Mouse (Mus musculus): ENCODE measurements at regions not wholly inside any gene's neighbourhood (a gene's known extent, or its start where the extent isn't known, plus 50 kb on each side); places are given as distances from the start of the nearest gene placed in this dataset.

DNA sequence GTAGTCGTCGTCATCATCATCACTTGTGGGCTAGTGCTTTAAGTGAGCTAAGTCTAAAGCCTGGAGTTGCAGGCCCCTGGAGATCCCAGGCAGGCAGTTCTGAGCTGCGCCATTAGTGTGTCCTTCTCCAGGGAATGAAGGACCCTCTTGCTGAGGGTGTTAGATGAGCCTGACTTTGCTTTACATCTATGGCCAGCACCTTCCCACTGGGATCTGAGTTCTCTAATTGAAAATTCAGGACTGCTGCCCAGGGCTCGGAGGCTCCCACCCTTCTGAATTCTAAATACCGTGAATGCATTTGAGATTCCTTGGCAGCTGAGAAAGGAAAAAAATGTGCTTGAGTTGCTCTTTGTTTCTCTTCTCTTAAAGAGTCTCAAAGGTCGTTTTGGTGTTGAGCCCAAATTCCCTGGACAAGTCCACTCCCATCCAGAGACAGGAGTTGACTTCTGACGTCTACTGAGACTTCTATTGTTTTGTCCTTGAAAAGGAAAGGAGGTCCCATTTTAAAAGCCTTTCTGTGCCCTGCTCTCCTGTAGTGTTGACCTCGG is 335.9 kb downstream of the 1810013L24Rik start:
- in situ Hi-C loops (cut with MboI; ENCODE audit: low pct_unique_long_range_greater_than_20kb in 1 of 2, low sequenced_read_pairs in 2 of 2, unreplicated experiment in 1 of 2), result no loop called here

DNA sequence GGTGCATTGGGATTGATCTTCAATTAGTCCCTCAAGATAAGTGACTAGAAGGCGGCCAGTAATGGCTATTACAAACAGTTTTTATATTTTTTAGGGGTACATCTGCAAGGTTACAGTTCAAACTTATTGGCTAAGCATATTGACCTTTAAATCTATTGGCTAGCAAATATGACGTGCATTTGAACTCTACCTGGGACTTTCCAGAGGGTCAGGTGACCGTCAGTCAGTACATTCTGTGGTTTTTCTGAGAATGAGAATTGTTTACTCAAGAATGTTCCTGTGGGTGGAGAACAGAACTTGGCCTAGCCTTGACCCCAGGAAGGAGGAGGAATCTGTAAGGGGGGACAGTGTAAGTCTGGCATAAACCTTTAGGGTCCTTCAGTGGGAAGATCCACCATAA is 346.5 kb downstream of the 1810013L24Rik start:
- in situ Hi-C loops (cut with MboI; ENCODE audit: low pct_unique_long_range_greater_than_20kb in 1 of 2, low sequenced_read_pairs in 2 of 2, unreplicated experiment in 1 of 2), result no loop called here

DNA sequence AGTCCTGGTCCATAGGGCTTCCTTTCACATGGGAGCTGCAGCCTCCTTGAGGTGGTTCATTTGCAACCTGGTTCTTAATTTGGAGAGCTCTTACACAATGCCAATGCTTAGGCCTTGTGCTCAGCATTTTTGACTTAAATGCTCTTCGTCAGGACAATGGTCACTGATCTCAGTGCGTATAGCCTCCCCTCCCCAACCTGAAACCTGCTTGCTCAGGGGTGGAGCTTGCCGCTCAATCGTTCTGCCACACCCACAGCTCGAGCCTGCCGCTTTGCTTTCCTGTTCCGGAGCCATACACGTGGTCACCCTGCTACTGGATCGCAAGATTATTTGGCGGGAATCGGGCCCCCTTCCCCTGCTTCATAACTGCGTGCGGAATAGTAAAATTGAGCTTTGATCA is 365.9 kb downstream of the 1810013L24Rik start:
- in situ Hi-C loops (cut with MboI; ENCODE audit: low pct_unique_long_range_greater_than_20kb in 1 of 2, low sequenced_read_pairs in 2 of 2, unreplicated experiment in 1 of 2), result no loop called here

DNA sequence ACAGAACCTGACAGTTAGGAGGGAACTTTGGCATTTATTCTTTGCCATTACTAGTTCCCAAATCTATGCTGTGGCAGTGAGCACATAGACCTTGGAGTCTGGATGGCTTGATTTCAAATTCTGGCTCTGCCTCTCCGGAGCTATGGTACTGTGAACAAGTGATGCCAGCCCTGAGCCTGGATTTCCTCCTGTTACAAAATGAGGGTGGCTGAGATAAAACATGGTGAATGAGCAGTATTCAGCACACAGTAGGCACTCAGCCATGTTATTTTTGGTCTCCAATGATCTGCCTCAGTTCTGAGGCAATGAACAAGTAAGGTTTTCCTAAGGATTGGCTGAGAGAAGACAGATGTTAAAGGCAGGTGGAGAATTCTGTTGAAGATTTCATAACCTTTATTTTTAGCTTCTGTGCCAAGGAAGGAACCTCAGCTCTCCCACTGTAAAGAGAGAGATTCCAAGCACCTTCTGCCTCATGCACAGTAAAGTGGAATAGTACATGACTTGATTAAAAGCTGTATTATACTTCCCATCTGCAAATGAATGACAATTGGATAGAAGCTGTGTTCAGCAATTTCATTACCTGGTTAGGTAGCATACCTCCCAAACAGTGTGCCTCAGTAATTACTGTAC is 369.1 kb downstream of the 1810013L24Rik start:
- in situ Hi-C loops (cut with MboI; ENCODE audit: low pct_unique_long_range_greater_than_20kb in 1 of 2, low sequenced_read_pairs in 2 of 2, unreplicated experiment in 1 of 2), result no loop called here

DNA sequence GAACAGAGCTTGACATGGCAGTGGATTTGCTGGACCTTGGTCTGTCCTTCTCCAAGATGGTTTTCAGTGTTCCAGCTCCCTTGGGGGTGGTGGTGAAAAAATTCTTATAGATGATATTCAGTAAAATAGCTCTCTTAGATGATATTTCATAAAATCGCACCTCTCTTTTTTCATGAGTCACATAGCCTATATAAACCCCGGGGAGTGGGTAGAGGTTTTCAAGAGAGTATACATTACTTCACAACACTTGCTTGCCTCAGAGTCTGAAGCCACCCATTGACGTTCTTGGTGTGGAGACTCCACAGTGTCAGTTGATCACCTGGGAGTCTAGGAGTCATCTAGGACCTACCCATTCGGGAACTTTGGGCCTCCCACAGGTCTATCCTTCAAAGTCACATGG is 378.7 kb downstream of the 1810013L24Rik start:
- in situ Hi-C loops (cut with MboI; ENCODE audit: low pct_unique_long_range_greater_than_20kb in 1 of 2, low sequenced_read_pairs in 2 of 2, unreplicated experiment in 1 of 2), result no loop called here

DNA sequence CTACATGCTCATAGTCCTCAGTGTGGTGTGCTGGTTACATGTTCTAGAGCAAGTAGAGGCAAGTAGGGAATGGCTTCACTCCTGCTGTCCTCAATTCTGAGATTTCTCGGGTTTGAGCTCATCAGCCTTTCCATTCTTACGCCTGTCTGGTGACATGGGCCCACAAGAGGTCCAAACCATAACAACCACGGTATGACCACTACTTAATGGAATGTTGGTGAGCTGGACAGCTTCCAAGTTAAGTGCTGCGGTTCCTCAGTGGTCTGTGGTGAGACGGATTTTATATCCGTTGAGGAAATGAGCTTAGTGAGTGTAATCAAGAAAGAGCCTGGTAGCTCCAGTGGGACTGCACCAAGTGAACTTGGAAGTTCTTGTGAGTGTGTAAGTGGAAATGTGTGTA is 381.6 kb downstream of the 1810013L24Rik start:
- in situ Hi-C loops (cut with MboI; ENCODE audit: low pct_unique_long_range_greater_than_20kb in 1 of 2, low sequenced_read_pairs in 2 of 2, unreplicated experiment in 1 of 2), result no loop called here

DNA sequence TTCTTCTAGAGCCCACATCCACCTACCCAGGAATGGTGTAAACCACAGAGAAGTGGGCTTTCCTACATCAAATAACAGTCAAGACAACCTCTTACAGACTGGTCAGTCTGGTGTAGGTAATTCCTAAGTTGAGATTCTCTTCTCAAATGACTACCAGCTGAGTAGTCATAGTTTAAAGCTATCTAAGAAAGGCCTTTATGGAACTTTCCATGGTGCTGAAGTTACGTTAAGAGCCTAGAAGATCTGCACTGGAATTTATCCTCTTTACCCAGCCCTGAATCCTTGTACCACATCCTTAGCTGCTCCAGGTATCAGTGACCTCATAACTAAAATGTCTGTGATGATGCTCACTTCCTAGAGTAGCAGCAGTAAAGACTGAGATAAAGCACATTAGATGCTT is 385.2 kb downstream of the 1810013L24Rik start:
- in situ Hi-C loops (cut with MboI; ENCODE audit: low pct_unique_long_range_greater_than_20kb in 1 of 2, low sequenced_read_pairs in 2 of 2, unreplicated experiment in 1 of 2), result no loop called here

DNA sequence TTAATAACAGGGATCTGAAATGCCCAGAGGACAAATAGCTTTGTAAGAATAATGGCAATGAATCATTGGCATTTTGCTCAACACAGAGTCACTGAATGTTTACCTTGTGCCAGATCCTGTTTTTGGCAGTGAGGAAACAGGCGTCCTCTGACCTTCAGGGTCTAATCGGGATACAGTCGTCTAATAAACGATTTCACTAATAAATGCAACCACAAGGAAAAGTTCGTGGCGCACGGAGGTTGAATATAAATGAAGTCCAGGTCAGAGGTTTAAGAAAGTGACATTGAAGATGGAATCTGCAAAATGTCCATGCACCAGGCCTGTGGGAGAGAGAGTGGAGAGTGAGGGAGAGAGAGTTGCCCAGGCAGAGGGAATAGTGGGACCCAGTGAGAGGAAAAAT is 387.5 kb downstream of the 1810013L24Rik start:
- in situ Hi-C loops (cut with MboI; ENCODE audit: low pct_unique_long_range_greater_than_20kb in 1 of 2, low sequenced_read_pairs in 2 of 2, unreplicated experiment in 1 of 2), result no loop called here

DNA sequence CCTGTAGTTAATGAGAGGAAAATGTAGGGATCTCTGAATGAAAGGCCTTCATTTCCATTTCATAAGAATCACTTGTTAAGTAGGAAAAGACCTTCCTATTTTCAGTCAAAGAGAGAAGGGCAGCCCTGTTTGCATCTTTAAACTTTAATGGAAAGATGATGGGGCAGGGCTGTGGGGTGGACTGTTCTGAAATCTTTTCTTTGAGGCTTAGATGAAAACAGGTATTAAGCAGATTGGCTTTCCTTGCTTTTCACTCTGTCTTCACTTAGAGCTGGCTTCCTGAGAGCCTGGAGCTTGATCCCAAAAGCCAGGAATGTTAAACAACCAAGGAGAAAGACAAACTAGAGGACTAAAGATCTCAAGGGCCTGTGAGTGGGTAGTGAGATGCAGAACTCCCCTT is 400.3 kb downstream of the 1810013L24Rik start:
- in situ Hi-C loops (cut with MboI; ENCODE audit: low pct_unique_long_range_greater_than_20kb in 1 of 2, low sequenced_read_pairs in 2 of 2, unreplicated experiment in 1 of 2), result no loop called here

DNA sequence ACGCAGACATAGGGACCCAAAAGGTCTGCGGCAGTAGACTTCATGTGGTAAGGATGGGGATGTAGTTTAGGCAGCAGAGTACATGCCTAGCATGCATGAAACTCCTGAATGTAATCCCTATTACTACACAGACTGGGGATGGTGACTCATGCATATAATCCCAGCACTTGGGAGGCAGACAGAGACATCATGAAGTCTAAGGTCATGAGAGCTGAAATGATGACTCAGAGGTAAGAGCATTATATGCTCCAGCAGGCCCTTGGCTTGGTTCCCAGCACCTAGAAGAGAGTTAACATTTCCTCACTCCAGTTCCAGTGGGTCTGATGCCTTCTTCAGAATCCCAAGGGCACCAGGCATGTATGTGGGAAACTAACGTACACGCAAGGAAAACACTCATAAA is 412.2 kb downstream of the 1810013L24Rik start:
- in situ Hi-C loops (cut with MboI; ENCODE audit: low pct_unique_long_range_greater_than_20kb in 1 of 2, low sequenced_read_pairs in 2 of 2, unreplicated experiment in 1 of 2), result no loop called here

DNA sequence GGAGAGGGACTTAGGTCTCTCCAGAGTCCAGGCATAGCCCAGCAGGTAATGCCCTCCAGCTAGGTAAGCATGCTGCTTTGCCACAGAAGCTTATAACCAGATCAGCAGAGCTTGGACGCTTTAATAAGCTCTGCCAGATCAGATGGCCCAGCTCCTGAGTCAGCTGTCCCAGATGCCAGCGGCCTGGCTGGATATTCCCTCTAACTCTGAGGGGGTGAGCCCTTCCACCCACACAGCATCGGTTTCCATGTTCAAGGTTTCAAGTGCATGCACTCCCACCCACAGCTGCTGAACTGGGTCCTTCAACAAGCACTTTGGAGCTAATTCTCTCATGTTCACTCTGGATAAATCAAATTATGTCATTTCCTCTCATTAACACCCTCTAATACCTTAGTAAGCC is 417.3 kb downstream of the 1810013L24Rik start:
- in situ Hi-C loops (cut with MboI; ENCODE audit: low pct_unique_long_range_greater_than_20kb in 1 of 2, low sequenced_read_pairs in 2 of 2, unreplicated experiment in 1 of 2), result no loop called here

DNA sequence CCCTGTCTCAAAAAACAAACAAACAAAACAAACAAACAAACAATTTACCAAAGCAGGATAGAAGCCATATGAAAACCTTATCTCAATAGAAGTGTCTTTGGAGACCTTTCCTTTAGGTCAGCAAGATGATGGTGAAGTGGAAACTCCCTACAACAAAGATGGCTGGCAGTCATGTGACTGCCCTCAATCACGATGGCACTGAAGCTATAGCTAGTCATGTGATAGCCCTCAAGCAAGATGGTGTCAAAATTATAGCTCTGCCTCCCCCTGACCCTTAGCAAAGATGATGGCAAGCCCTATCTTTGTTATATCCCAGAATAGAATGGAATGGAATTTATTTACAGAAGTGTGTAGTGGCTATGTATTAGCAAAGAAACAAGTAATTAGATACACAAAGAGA is 423.2 kb downstream of the 1810013L24Rik start:
- in situ Hi-C loops (cut with MboI; ENCODE audit: low pct_unique_long_range_greater_than_20kb in 1 of 2, low sequenced_read_pairs in 2 of 2, unreplicated experiment in 1 of 2), result no loop called here

DNA sequence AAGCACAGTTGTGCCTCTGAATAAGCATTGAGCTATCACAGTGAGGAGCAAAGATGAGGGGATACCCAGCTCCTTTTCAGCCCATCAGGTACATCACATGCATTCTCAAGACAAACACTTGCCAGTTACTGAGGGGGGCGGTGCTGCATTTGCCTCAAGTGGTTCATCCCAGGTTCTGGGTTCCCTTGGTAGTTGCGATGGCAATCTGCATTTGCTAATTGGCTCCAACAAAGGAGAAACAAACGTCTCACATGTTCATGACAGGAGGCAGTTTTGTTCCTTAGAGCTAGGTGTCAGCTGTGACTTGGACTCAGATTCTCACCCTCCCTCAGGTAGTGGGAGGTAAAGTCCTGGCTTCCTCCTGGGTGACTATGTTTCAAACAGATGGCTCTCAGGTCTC is 425.5 kb downstream of the 1810013L24Rik start:
- in situ Hi-C loops (cut with MboI; ENCODE audit: low pct_unique_long_range_greater_than_20kb in 1 of 2, low sequenced_read_pairs in 2 of 2, unreplicated experiment in 1 of 2), result no loop called here

DNA sequence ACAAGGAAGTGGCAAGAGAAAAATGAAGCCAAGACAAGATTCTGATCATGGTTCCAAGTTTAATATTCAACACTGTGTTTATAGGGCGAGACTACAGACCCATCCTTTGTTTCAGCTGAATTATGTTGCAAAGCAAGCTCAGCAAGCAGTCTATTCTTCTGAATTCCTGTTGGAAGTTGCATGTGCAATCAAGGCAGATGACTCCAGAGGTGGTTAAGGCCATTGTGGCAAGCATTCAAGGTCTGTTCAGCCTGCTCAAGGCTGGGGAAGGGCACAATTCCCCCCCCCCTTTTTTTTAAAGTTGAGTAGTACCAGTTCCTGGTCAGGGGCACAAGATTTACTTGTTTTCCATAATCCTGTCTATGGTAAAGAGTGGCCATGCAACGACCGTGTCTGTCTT is 431.1 kb downstream of the 1810013L24Rik start:
- in situ Hi-C loops (cut with MboI; ENCODE audit: low pct_unique_long_range_greater_than_20kb in 1 of 2, low sequenced_read_pairs in 2 of 2, unreplicated experiment in 1 of 2), result no loop called here

DNA sequence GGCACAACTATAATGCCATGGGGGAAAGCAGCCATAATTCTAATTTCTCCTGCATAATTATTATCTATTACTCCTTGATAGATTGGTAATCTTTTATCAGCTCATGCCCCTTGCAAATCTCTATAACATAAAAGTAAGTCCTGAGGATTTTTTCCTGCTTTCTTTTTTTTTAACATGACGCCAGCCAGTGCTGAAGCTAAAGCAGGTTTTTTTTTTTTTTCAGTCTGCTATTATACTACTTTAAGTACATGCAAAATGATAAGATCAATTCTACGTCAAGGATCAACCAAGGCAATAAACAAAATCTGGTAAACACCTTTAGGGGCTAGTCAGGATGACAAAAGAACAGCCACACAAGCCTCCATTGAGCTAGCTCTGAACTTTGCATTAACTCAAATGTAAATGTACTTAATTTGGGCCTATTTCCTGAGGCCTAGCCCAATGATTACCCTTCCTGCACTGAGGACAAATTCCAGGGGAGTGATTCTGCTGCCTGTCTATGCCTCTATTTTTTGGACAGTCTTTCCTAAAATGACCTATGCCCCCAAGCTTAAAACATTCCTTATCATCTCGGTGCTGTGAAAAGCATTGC is 434.8 kb downstream of the 1810013L24Rik start:
- in situ Hi-C loops (cut with MboI; ENCODE audit: low pct_unique_long_range_greater_than_20kb in 1 of 2, low sequenced_read_pairs in 2 of 2, unreplicated experiment in 1 of 2), result loop anchor here in 1 of 2 experiments (5.0 kb wide), 1 partner anchor 132 kb away; no protein-coding TSS in a partner anchor

DNA sequence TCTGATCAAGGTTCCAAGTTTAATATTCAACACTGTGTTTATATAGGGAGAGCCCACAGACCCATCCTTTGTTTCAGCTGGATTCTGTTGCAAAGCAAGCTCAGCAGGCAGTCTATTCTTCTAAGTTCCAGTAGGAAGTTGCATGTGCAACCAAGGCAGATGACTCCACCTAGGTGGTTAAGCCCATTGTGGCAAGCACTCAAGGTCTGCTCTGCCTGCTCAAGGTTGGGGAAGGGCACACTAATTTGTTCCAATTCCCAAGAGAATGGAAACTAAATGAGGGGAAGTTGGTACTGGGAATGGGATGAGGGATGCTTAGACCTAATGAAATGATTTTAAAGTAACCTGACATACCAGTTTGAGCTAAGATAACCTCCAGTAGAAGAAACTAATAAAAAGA is 437.3 kb downstream of the 1810013L24Rik start:
- in situ Hi-C loops (cut with MboI; ENCODE audit: low pct_unique_long_range_greater_than_20kb in 1 of 2, low sequenced_read_pairs in 2 of 2, unreplicated experiment in 1 of 2), result loop anchor here in 1 of 2 experiments (5.0 kb wide), 1 partner anchor 135 kb away; no protein-coding TSS in a partner anchor

DNA sequence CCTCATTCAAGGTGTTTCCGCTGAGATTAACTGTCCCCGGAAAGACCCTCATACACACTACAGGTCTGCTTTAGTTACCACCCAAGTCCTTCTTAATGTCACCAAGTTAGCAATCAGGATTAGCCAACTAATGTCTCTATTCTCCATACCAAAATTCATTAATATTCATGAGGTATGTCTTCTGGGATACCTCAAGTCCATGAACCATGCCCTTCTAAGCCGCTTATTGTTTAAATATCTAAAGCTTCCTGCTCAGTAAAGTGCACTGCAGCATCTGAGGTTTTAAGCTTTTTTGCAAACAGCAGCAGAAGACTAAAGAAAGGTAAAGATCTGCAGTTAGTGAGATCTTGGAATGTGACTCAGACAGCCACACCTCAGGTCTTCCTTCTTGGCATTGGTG is 440.2 kb downstream of the 1810013L24Rik start:
- in situ Hi-C loops (cut with MboI; ENCODE audit: low pct_unique_long_range_greater_than_20kb in 1 of 2, low sequenced_read_pairs in 2 of 2, unreplicated experiment in 1 of 2), result no loop called here

DNA sequence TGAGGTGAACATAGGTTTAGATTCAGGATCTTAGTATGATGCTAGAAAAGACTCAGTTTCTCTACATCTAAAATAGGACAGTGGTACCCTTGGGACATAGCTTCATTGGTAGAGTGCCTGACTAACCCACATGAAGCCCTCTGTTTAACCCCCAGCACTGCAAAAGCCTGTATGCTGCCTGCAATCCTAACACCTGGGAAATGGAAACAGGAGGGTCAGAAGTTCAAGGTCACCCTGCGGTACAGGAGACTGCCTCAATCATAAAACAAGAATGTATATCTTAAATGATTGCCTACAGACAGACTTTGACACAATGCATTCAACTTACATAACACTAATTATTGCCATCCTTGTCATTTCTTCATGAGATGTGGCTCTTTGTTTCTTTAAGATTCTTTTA is 440.8 kb downstream of the 1810013L24Rik start:
- in situ Hi-C loops (cut with MboI; ENCODE audit: low pct_unique_long_range_greater_than_20kb in 1 of 2, low sequenced_read_pairs in 2 of 2, unreplicated experiment in 1 of 2), result no loop called here

DNA sequence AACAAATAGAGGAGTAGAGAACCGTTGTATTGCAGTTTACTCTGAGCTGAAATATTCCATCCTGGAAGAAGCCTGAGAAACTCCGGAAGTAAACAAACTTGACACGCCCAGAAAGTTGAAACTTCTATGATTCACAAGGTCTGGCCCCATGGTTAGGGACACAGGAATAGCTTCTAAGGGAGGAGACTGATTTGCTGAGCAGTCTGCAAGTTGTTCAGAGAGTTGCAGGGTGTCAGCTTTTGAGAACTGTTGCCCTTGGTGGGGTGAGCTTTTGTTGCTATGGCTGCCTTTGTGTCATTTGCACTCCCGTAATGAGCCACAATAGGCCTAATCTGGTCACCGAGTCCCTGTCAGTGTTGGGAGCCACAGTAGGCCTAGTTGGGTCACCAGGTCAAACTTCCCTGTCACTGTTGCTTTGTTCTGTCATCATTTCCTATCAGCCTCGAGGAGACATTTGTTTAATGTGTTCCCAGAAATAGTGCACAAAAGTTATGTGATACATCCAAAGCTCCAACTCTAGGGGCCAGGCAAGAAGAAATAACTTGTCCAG is 443.9 kb downstream of the 1810013L24Rik start:
- in situ Hi-C loops (cut with MboI; ENCODE audit: low pct_unique_long_range_greater_than_20kb in 1 of 2, low sequenced_read_pairs in 2 of 2, unreplicated experiment in 1 of 2), result no loop called here

DNA sequence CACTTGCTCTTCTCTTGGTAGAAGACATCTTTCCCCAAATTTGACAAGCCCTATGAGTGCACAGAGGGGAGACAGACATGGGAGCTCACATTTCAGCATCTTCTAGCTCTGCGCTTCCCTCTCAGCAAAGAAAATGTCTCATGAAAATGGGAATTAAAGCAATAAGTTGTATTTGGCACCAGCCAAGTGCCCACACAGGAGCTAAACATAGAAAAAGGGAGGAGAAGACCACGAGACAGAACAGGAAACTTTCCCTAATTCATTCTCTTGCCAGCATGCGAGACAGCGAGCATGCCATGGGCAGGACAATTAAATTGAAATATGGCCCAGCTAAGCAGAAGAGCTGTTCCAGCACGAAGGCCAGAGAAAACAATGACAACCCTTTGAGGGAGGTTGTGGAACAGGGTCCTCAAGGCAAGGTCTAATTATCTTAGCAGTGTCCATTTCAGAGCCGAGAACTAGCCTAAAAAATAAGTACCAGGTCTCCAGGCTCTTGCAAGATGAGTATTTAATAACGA is 444.7 kb downstream of the 1810013L24Rik start:
- in situ Hi-C loops (cut with MboI; ENCODE audit: low pct_unique_long_range_greater_than_20kb in 1 of 2, low sequenced_read_pairs in 2 of 2, unreplicated experiment in 1 of 2), result no loop called here

Measured in mouse embryonic stem cell (cell line).